Mouse (Mus musculus): ENCODE data around the gene Aven.
"Not testable (repeated sequence)": the region's sequence is repeated elsewhere in the genome, so short reads cannot be mapped to it uniquely, and the experiment has no call there.

Gene Aven

DNA sequence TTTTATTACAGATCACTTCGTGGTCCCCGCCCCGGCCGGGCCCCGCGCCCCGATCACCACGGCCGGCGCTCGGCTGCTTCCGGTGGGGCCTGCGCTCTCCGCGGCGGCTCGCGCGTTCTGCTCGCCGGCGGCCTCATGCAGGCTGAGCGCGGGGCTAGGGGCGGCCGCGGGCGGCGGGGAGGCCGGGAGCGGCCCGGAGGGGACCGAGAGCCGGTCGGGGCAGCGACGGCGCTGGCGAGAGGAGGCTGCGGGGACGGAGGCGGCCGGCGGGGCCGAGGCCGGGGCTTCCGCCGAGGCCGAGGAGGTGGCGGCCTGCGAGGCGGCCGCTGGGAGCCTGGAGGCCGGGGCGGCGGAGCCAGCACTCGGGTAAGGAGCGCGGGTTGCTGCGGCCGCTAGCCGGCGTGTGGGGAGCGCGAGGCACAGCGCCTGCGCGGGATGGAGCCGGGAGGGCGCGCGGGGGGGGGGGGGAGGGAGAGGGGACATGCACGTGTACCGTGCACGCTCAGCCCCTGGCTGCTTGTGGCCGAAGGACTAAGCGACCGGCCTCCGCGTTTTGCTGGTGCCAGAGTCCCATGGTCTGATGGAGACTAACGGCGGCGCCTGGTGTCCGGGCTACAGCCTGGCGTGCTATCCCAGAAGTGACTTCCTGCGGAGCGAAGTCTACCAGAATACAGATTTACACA lies at the start of gene Aven:
Gene Aven, plus strand, starts transcription at position 109 of the 683 bp plus-strand sequence.
- DNase-seq (ENCODE audit: low read depth, low spot score) = peak; percentile 77

DNA sequence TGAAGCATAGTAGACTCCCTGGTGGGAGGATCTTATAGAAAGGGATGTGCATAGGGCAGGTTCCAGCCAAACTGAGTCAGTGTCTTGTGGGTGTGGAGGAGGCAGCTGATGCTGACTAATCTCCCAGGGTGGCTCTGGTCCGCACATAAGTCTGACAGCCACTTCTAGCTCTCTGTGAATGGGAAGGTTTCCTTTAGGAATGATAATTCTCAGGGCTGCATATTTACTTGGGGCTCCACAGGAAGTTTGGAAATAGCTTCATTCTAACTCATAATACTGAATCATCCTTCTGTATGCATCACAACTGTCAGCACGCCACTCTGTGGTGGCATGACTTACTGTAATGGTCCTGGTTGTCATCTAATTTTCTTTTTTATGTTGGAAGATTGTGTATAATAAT lies 49.3 kb upstream of the Aven start:
- no peak for DNase-seq (ENCODE audit: low read depth, low spot score)

DNA sequence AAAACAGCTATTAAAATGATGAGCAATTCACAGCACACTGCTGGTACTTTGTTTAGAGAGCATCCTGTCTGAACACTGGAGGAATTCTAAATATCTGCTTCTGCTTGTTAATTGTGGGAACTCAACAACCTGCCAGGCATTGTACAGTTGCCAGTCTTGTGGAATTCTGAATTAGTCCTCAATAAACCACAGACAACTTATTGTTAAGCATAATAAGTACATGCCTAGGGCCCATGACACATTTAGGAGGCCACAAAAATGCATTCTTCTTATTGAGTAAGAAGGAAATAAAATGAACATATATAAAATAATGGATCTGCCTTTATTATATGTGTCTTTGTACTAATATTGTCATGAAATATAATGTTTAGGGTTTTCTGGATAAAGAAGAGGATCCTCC lies 47.3 kb upstream of the Aven start:
- DNase-seq (ENCODE audit: low read depth, low spot score) = no peak

DNA sequence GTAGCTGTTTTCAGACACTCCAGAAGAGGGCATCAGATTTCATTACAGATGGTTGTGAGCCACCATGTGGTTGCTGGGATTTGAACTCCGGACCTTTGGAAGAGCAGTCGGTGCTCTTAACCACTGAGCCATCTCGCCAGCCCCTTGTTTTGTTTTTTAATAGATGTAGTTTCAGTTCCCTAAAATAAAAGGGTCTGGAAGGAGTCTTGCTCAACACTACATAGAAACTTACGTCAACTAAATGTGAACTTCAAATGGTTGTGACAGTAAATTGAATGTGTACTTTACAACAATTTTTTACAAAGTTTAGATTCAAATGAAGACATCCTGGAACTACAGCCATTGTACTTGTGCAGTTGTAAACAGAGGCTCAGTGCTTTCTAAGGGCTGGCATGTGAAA lies 44.7 kb upstream of the Aven start:
- DNase-seq (ENCODE audit: low read depth, low spot score) = not testable (repeated sequence)

DNA sequence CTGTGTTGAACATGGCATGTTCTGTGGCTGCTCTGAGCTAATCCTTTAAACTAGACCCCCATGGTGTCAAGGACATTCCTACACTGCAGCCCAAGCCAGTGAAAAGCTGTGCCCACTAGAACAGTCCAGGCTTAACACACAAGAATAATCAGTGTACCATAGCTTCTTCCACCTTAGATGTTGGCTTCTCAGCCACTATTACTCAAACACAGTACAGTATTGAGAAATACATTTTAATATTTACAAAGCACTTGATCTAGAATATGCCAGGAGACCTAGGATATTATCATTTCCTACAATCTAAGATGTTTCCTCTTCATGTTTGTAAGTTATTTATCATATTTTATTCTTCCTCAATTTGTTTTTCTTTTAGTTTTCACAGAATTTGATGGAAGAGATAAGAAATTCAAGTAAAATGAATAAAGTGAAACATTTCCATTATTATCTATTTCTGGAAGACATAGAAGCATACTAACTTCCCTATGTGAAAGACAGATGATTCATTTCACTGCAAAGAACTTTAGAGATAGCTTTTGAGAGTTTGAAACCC lies 44.2 kb upstream of the Aven start:
- DNase-seq (ENCODE audit: low read depth, low spot score) = no peak

DNA sequence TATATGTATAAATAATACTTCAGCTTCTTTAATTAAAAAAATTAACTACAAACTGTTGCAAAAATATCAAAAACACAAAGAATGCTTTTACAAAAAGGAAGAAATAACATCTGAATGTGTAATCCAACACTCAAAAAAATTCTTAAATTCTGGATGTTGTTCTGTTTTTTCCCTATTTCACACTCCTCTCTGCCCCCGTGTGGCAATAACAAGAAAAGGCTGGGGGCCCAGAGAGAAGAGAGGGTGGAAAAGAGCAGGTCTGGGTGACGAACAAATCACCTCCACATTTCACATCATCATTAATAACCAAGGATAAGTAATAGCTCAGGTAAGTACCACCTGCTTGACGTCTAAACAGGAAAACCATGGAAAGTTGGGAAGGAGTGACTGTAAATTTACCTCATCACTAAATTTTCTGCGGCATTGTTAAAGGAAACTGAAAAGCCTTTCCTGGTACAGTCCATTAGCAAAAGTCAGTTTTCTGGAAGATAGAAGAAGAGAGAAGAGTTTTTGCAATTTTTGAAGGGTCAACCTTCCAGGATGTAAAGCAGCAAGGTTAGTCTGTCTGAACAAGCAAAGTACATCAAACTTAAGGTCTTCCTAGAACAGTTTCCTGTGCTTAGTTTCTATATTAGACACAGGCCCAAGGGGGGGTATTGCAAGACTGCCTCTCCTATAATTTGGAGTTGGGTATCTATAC lies 43.0 kb upstream of the Aven start:
- DNase-seq (ENCODE audit: low read depth, low spot score) = no peak

DNA sequence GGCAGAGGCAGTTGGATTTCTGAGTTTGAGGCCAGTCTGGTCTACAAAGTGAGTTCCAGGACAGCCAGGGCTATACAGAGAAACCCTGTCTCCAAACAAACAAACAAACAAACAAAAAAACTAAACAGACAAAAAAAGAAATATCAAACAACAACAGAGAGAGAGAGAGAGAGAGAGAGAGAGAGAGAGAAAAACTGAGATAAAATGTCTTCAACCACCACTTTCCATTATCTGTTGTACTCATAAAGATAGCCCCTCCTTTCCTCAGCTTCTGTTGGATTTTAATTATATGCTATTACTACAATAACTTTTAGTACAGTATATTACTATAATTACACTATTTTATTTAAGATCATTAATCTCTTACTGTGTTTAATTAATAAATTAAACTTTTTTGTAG lies 40.3 kb upstream of the Aven start:
- DNase-seq (ENCODE audit: low read depth, low spot score) = not testable (repeated sequence)

DNA sequence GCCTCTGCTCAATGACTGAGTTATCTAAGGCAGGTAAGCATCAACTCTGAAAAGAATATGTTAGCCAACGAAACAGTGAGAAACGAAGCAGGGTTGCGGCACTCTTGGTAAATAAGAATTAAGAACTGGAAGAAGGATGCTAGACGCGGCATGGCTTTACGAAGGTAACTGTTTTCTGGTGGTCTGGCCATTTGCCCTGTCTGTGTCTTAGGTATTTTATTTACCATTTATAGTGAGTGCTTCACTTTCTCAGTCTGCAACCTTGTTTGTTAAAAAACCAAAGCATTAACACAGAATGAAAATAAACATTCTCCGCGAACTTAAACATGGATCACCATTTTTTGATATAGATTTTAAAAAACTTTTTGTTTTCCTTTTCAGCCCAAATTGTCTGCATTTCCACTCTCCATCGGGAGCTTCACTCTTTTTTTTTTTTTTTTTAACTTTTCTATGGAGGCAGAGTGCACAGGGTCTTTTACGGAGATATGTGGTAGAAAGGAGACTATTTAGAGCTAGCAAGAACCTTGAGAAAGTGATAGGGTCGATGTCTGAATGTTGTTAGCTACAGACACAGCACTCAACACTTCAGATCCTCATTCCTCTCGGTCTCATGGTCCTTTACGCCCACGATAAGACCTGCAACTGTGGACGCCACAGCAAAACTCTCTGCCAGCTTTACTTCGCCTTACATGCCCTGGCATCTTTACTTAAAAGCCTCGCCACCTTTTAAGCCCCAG lies 38.5 kb upstream of the Aven start:
- no peak for DNase-seq (ENCODE audit: low read depth, low spot score)

DNA sequence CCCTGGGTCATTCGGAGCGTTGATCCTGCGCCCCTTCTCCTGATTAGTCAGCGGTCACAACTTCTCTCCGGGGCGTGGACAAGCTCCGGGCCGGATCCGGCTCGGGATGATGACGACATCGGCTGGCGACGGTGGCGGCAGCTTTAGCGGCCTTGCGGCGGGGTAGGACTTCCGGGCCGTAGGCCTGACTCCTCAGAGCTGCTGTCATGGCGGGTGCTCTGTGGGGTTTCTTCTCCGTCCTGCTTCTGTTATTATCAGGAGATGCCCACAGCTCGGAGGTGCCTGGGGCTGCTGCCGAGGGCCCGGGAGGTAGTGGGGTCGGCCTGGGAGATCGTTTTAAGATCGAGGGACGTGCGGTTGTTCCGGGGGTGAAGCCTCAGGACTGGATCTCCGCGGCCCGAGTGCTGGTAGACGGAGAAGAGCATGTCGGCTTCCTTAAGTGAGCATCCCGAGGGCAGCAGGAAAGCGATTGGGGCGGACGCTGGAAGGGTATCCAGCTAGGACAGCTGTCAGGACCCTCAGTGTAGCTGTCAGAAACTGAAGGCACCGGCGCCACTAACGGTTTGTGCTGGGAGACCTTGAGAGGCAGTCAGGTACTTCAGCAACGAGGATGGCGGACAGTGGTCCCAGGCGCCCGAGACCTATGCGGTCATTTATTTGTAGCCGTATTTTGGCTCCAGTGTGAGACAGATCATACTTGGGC lies 37.8 kb upstream of the Aven start, which contains the start of gene Emc7:
Gene Emc7, plus strand, starts transcription at position 136 of the 703 bp plus-strand sequence.
- DNase-seq (ENCODE audit: low read depth, low spot score) = peak; percentile 90

DNA sequence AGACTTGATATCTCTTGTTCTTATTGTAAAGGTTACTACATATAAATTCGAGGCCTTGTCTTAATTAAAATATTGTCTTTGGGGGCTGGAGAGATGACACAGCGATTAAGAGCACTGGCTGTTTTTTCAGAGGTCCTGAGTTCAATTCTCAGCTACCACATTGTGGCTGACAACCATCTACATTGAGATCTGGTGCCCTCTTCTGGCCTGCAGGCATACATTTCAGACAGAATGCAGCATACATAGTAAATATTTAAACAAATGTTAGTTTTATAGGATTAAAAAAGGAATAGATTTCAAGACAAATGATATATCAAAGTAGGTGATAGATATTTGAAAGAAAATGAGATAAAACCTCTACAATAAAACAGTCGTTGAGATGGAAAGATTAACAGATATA lies 32.2 kb upstream of the Aven start:
- no peak for DNase-seq (ENCODE audit: low read depth, low spot score)

DNA sequence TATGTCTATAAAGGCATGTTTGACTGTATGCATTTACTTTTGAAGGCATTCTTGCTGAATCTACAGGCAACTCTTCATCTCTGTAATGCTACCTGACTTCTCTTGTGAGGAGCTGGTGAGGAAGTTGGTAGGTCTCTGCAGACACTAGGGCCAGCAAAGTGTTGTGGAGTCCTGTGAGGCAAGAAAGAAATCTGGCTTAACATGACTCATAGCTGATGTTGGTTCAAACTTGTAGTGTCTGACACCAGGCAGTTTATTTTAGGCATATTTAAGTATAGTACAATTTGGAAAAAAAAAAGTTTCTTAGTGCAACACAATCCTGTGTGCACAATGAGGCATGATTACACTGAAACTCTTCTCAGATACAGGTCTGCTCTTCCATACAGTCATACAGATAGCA lies 23.2 kb upstream of the Aven start:
- DNase-seq (ENCODE audit: low read depth, low spot score) = no peak

DNA sequence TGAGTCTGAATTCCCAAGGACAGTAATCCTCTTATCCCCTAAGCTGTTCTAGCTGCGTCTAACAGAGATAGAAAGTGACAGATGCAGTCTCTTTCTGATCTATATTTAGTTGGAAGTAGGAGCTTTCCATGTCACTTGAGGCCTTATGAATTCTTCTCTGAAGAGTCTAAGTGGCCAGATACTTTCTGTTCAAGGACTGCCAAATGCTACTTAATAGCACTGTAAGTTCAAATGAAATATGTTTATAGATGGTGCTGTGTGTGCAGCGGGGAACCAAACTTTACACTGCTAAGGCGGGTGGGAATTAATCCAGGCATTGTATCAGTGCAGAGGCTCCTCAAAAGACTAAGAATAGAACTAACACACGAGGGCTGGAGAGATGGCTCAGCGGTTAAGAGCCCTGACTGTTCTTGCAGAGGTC lies 21.8 kb upstream of the Aven start:
- peak; percentile 73 for DNase-seq (ENCODE audit: low read depth, low spot score)

DNA sequence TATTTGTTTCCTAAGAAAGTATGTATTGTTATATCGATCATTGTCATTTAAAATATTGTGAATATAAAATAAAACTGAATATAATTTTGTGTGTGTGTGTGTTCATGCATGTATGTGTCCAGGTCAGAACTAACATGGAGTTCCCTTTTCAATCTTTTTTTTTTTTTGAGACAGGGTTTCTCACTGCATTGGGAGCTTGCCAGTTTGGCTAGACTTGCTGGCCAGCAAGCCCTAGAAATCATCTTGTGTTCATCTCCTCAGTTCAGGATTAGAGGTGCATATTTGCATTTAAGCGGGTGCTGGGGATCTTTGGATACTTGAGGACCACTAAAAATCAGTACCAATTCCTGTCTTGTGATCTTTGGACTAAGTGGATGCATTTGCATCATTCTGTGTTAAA lies 20.7 kb upstream of the Aven start:
- DNase-seq (ENCODE audit: low read depth, low spot score) = no peak

DNA sequence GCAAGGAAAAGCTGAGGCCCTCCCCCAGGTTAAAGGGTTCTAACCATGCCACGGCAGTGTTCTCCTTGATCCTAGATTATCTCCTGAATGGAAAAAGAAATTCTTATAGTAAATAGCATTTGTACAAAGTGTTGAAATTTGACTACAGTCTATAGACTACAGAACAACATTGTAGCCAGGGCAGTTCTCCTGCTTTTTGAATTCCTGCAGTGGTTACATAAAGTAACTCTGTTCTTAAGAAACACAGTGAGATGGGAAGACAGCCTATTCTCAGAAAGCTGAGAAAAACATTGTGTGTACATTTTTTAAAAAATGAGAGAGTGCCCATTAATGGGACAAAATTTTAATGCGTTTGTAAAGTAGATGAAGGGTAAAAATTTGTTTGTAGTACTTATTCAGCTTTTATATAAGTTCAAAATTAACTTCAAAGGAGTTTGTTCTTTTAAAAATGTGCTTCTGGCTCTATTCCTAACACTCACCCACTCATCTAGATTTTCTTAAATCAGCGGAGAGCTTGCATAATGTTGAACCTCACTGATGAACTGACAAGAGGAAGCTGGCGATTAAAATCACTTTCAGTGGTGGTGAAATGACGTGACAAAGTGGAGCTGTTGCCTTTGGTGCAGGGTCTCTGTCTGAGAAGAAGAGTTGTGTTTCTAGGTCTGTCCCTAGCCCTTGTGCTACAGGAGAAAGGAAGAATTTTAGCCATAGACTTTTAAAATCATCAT lies 17.6 kb upstream of the Aven start:
- DNase-seq (ENCODE audit: low read depth, low spot score) = no peak

DNA sequence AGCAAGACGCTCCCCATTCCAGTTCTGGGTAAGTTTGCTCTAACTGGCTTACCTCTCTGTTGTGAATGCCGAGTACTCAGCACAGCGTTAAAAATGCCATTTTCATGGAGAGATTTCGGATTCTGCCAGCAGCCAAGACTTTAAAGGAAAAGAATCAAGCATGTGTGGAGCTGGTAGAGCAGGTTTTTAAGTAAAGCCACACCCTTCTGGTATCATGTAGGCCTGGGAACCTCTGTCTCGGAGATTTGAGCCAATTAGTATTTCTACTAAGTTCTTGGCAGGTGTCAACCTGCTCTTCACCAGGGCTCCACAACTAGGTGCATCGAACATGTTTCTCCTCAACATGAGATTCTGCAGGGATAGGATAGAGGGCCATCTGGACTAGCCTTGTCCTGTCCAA lies 16.2 kb upstream of the Aven start:
- DNase-seq (ENCODE audit: low read depth, low spot score) = no peak

DNA sequence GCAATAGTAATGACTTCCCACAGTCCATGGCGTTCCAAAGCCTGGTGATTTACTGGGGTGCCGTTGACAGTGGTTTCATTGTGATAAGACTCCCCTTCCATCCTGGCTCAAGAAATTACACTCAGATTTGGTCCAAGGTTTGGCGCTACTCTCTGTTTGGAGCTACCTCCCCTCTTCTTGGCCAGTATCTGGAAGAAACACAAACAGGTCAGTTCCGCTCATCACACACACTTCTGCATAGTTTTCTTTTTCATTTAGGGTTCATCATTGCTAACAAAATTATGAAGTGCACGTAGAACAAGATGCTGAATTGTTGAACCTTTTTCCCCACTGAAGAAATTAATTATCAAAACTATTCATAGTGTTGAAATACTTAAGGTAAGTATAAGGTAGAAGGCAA lies 12.1 kb upstream of the Aven start, which contains the start of gene Chrm5:
Gene Chrm5, minus strand, starts transcription at position 101 of the 400 bp plus-strand sequence.
- no peak for DNase-seq (ENCODE audit: low read depth, low spot score)

DNA sequence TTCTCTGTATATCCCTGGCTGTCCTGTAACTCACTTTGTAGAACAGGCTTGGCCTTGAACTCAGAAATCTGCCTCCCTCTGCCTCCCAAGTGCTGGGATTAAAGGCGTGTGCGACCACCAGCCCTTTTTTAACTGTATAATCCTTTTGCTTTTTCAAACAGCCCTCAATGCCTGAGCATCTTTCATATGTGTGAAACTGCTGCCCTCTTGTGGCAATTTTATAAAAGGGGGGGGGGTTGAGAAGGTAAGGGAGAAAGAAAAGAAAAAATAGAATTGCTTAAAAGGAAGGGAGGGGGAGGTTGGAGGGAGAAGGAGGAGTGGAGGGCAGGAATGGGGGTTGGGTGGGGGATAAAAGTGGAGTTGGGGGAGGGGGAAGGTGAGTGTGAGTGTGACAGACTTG lies 11.2 kb upstream of the Aven start:
- DNase-seq (ENCODE audit: low read depth, low spot score) = peak; percentile 54

DNA sequence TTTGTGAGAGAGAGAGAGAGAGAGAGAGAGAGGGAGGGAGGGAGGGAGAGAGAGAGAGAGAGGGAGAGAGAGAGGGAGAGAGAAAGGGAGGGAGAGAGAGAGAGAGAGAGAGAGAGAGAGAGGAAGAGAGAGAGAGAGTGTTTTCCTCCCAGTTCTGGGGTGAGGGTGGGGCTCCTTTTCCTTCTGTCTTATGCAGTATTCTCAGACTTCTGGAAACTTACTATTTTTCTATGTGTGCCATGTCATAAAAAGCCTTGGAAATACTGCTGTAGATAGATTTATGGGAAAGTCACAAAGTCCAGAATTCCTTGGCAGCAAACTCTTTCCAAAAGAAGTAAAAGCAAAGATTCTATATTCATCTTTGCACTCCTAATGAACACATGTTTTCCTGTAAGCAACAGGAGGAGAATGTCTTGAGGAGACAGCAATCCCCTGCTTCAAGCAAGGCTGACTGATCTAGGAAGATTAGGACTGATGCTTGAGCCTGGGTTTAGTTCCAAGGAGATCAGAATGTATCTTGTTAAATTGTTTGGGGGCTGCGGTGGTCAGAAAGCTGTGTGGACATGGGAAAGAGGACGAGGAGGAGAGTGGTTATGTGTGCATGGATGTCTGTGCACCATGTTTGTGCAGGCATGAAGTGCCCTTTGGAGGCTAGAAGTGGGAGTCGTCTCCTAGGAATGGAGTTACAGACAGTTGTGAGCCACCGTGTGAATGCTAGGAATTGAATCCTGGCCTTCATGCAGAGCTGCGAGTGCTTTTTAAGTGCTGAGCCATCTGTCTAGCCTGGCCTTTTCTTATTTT lies 10.0 kb upstream of the Aven start:
- no peak for DNase-seq (ENCODE audit: low read depth, low spot score)

DNA sequence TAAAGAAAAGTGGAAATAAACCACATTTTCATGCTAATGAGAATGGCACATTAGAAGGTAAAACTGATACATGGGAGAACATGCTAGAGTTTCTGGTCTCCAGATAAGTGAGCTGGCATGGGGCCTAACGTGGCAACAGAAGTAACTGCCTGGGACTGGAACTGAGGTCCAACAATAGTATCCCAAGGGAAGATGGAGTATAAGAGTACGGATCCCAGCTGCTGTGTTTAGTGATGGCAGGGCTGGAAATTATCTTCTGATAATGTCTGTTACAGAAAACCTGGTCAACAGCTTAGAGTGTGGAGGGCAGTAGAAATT lies 9.5 kb upstream of the Aven start:
- no peak for DNase-seq (ENCODE audit: low read depth, low spot score)

DNA sequence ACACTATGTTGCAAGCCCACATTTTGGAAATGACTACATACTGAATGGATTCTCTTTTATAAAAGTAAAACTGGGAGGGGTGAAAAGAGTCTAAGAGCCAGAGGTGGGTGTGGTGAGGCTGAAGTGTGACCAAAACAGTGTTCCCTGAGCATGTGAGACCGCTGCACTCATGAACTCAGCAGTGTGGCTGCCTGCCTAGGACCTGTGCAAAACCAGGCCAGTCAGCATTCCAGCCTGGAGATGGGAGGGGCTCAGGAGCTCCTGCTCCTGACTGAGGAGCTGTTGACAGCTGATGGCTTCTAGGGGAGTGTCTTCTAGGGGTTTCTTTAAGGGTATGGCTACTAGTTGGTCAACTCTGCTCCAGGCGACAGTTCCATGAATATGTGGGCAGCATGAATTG lies 7.9 kb upstream of the Aven start:
- DNase-seq (ENCODE audit: low read depth, low spot score) = no peak
